Mouse (Mus musculus) megakaryocyte, embryonic 14.5 days (primary cell): ENCODE results near the gene Ttc21a.

Source experiments
- FLI1 ChIP-seq: IDR thresholded peaks from 2 replicates; pipeline ENCODE4 v1.6.1; 2012; ENCODE audit warnings: low read length, inconsistent platforms, mixed read lengths
- GATA1 ChIP-seq: IDR thresholded peaks from 3 replicates; pipeline ENCODE4 v1.6.1; 2012; ENCODE audit warnings: mixed read lengths, low read length, inconsistent platforms, borderline replicate concordance

DNA sequence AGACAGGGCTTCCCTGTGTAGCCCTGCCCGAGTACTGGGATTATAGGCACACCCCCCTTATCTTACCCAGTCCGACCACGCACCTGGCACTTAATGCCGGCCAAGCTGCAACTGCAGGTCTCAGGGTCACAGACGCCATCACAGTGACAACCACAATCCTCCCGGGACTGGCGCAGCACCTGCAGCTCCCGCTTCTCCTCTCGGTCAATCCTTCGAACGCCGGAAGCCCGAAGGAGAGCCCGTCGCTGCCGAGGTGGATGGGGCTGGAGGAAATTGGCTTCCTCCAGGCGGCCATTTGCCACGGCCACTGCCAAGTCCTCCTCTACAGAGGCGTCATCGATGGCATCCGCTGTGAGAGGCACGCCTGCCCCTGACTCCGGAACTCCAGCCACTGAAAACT is 35.9 kb downstream of the Ttc21a start:
- TF ChIP-seq GATA1 (no peak), FLI1 (no peak)
